Mouse (Mus musculus): ENCODE results near the gene Fbxw22.
"Not testable (repeated sequence)": the region's sequence is repeated elsewhere in the genome, so short reads cannot be mapped to it uniquely, and the experiment has no call there.

Gene Fbxw22

GRCm38 (mm10) chr9:109404196-109404595 lies at the start of gene Fbxw22:
TSS of gene Fbxw22 (minus strand) at chr9:109404296.
- not testable (repeated sequence) for DNase-seq

GRCm38 (mm10) chr9:109449040-109449439 lies 44.9 kb upstream of the Fbxw22 start, which contains the start of gene Fbxw16:
TSS of gene Fbxw16 (minus strand) at chr9:109449140.
- no peak for DNase-seq

GRCm38 (mm10) chr9:109432956-109433355 lies 28.9 kb upstream of the Fbxw22 start:
- DNase-seq: no peak

DNA sequence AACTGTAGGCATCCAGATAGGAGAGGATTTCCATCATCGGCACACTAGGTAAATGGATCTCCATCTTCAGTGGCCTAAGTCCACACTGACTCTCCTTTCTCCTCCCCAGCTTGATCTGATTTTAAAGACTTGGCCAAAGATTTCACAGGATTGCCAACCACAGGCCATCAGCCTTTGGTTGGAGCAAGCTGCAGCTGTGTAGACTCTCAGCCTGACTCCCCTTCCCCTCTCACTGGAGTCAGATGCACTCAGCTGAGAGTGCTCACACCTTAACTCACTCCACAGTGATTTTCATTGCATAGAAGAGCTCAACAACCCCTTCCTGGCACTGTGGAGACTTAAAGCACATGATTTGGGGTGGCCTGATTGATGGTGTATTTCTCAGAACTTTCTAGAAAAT lies 64.5 kb downstream of the Fbxw22 start, which contains the start of gene Fbxw28:
TSS of gene Fbxw28 (minus strand) at position 101 of the 400 bp plus-strand sequence.
- not testable (repeated sequence) for DNase-seq
